Mouse (Mus musculus): ENCODE data around the gene Bfsp1.

Bfsp1 gene

DNA sequence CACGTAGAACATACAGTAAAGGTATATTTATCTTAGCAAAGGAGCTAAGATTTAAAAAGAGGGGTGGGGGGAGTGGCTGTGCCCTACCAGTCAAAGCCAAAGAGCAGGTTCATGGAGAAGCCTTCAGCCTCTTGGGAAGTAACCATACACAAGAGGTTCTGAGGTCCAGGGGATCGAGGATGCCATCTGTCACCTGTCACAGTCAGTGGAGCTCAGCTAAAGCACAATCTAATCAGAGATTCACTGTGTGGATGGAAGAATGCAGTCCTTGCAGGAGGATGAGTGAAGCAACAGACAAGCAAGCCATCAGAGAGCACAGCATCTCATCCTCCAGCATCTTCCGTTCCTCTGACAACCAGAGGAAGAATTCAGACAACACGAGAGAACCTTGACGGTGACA is 73.1 kb downstream of the Bfsp1 start:
- no peak for DNase-seq

- DNase-seq: no peak
These were observed 82.7 kb downstream of the Bfsp1 start for GRCm38 (mm10) chr2:143780310-143780709.

All from cerebellum, postnatal 36 days (tissue).